Mouse (Mus musculus) thymus, adult 2 months (tissue): ENCODE data around the gene Poc1a.
A peak's percentile ranks its signal among the peaks of the same experiment; 100 is the strongest.

Experiments used
- CTCF ChIP-seq: fragments of 200-500 bp; IDR thresholded peaks from 2 replicates; pipeline ENCODE4 v1.5.1; 2012; ENCODE audit warnings: mild to moderate bottlenecking, control low read depth, low read length, moderate library complexity, borderline replicate concordance; ENCODE audit not compliant: control insufficient read depth, poor library complexity, insufficient read depth; ENCODE audit errors: extremely low read depth
- POLR2A ChIP-seq: fragments of 200-500 bp; IDR thresholded peaks from 2 replicates; pipeline ENCODE4 v1.6.1; 2012; ENCODE audit warnings: mild to moderate bottlenecking, low read length, control low read depth, moderate library complexity; ENCODE audit not compliant: control insufficient read depth, poor library complexity, insufficient read depth; ENCODE audit errors: extremely low read depth

DNA sequence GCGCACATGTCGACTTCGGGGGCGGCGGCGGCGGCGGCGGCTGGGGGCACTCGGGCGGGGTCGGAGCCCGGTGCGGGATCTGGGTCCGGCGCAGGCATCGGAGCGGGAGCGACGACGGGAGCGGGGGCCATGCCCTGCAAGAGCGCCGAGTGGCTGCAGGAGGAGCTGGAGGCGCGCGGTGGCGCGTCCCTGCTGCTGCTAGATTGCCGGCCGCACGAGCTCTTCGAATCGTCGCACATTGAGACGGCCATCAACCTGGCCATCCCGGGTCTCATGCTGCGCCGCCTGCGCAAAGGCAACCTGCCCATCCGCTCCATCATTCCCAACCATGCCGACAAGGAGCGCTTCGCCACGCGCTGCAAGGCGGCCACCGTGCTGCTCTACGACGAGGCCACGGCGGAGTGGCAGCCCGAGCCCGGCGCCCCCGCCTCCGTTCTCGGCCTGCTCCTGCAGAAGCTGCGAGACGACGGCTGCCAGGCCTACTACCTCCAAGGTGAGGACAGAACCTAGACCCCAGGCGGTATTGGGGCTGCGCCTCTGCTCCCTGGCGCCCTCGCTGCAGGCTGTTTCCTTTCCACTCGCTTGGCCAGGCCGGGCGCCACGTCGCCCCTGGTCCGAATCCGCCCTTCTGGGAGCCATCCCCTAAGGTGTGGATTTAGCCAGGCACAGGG, 88.1 kb downstream of the Poc1a start:
- TF ChIP-seq POLR2A, result no peak
- peak; percentile 13; the same call in 1 of the 2 replicates for TF ChIP-seq CTCF
